In the genomic region with DNA sequence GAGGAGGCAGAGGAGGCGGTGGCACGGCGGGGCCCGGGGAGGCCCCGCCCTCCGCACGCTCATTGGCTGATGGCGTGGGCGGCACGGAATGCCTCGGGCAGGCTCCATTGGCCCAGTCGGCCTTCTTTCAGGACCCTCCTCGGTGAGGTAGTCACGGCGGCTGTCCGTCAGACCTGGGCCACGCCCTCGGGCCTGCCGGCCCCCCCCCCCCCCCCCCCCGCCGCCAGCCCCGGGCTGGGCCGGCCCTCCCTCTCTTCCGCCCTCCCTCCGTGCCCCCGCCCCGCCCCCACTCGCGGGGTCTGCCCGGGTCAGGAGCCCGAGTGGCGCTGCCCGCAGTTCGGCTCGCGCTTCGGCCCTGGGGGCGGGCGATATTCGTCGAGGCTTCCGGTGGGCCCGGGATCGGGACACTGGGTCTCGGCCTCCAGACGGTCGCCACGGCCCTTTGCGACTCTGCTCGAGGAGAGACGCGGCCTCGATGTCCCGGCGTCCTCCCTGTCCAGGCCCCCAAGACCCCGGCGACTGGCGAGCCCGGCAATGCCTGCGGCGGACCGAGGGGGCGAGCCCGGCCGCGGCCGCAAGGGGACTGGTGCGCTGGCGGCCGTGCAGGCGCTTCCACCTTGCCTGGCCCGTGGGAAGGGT, we compare ENCODE assay signal across 7 mouse cellular contexts. TPM values are rescaled to one million over a fixed set of nuclear protein-coding genes. Genes with fewer than 3 reads are reported as not detected.
DNase-seq lines count a peak whose midpoint lies in the region; ATAC-seq lines count a peak whose summit lies in the region.
"Not testable (repeated sequence)": the region's sequence is repeated elsewhere in the genome, so short reads cannot be mapped to it uniquely, and the experiment has no call there.

Gene Zmym5, minus strand, starts transcription at position 16 of the 639 bp plus-strand sequence.

- peaks cover 21% of the 10 kb centered on the region for H3K36me3 ChIP-seq in embryonic facial prominence, embryonic 10.5 days (replicated peaks)
- H3K36me3 ChIP-seq in limb, embryonic 10.5 days = peaks cover 20% of the 10 kb centered on the region
- H3K36me3 ChIP-seq in midbrain, embryonic 12.5 days = not testable (repeated sequence)

- H3K4me3 ChIP-seq in embryonic facial prominence, embryonic 10.5 days = peak within 1 kb of the TSS; percentile 80
- peak within 1 kb of the TSS; percentile 75 for H3K4me3 ChIP-seq in limb, embryonic 10.5 days
- peak within 1 kb of the TSS; percentile 77 for H3K4me3 ChIP-seq in midbrain, embryonic 12.5 days

- peak; percentile 87 for ATAC-seq in granulocyte monocyte progenitor cell, adult 5-6 weeks (replicated peaks; ENCODE audit: poor library complexity, severe bottlenecking)
- ATAC-seq in midbrain, embryonic 12.5 days (ENCODE audit: low FRiP score, low read depth) = peak; percentile 98

- H3K4me1 ChIP-seq in embryonic facial prominence, embryonic 10.5 days = peaks cover 19% of the 10 kb centered on the region
- H3K4me1 ChIP-seq in limb, embryonic 10.5 days = peaks cover 17% of the 10 kb centered on the region
- peaks cover 14% of the 10 kb centered on the region for H3K4me1 ChIP-seq in midbrain, embryonic 12.5 days

- peak; percentile 95 for DNase-seq in adrenal gland, postnatal 10 days
- DNase-seq in embryonic facial prominence, embryonic 10.5 days (ENCODE audit: low spot score) = peak; percentile 96
- peak; percentile 97 for DNase-seq in kidney, adult 11 months
- peak; percentile 94 for DNase-seq in limb, embryonic 10.5 days (ENCODE audit: low spot score)
- DNase-seq in skeletal muscle tissue, adult 2 months (ENCODE audit: low read depth, low spot score) = peak; percentile 62

- peak within 1 kb of the TSS; percentile 70 for H3K4me2 ChIP-seq in midbrain, embryonic 12.5 days (replicated peaks)

- H3K9ac ChIP-seq in midbrain, embryonic 12.5 days (replicated peaks) = peak within 1 kb of the TSS; percentile 83

- 1% methylated on average over 51 of the region's 72 CpGs for WGBS in embryonic facial prominence, embryonic 10.5 days
- under 1% methylated on average over 29 of the region's 72 CpGs for WGBS in limb, embryonic 10.5 days
- 1% methylated on average over 33 of the region's 72 CpGs for WGBS in midbrain, embryonic 12.5 days

- not testable (repeated sequence) for H3K27me3 ChIP-seq in embryonic facial prominence, embryonic 10.5 days (replicated peaks; ENCODE audit: low read depth, poor library complexity, severe bottlenecking); limb, embryonic 10.5 days (ENCODE audit: low read depth, poor library complexity, severe bottlenecking); midbrain, embryonic 12.5 days

- H3K27ac ChIP-seq in embryonic facial prominence, embryonic 10.5 days (replicated peaks) = peak within 1 kb of the TSS; percentile 95
- peak within 1 kb of the TSS; percentile 96 for H3K27ac ChIP-seq in limb, embryonic 10.5 days
- peak within 1 kb of the TSS; percentile 94 for H3K27ac ChIP-seq in midbrain, embryonic 12.5 days (replicated peaks)

- H3K9me3 ChIP-seq in embryonic facial prominence, embryonic 10.5 days; limb, embryonic 10.5 days (replicated peaks); midbrain, embryonic 12.5 days: not testable (repeated sequence)

RNA-seq across cellular contexts. Expression of gene Zmym5, which starts in this region (rescaled TPM):
- total RNA-seq in adrenal gland, postnatal 10 days (2021) = 10 to 100 TPM; 29.3 to 32.9 TPM
- 22.2 and 26.5 TPM in 2 replicates for polyA plus RNA-seq in embryonic facial prominence, embryonic 10.5 days (2016; fragmentation: Nextera tagmentation; extraction: Ambion mirVana)
- total RNA-seq in granulocyte monocyte progenitor cell, adult 5-6 weeks (2014; fragmentation: Nextera tagmentation) = 13.8 and 19.3 TPM in 2 replicates
- 14.6 and 17.2 TPM in 2 replicates for total RNA-seq in granulocyte monocyte progenitor cell, adult 5-6 weeks (2017)
- 22.0 and 27.9 TPM in 2 replicates for polyA plus RNA-seq in limb, embryonic 10.5 days (2016; fragmentation: Nextera tagmentation; extraction: Ambion mirVana)
- 34.4 and 39.1 TPM in 2 replicates for polyA plus RNA-seq in midbrain, embryonic 12.5 days (2016; fragmentation: Nextera tagmentation; extraction: Ambion mirVana)

Comparison
In these comparisons a context has a peak if more than half of its experiments do, and no peak if none do; other contexts are left out.
1. Peak in every context shown above with its lines: DNase-seq, ATAC-seq, H3K4me3 ChIP-seq and H3K27ac ChIP-seq.